Mouse (Mus musculus): ENCODE results near the gene 2900026A02Rik. TPM values are rescaled to one million over a fixed set of nuclear protein-coding genes. Genes with fewer than 3 reads are reported as not detected.

2900026A02Rik gene
- total RNA-seq, 2 experiments from 2014 or later = 2.1 TPM; not detected in 1

DNA sequence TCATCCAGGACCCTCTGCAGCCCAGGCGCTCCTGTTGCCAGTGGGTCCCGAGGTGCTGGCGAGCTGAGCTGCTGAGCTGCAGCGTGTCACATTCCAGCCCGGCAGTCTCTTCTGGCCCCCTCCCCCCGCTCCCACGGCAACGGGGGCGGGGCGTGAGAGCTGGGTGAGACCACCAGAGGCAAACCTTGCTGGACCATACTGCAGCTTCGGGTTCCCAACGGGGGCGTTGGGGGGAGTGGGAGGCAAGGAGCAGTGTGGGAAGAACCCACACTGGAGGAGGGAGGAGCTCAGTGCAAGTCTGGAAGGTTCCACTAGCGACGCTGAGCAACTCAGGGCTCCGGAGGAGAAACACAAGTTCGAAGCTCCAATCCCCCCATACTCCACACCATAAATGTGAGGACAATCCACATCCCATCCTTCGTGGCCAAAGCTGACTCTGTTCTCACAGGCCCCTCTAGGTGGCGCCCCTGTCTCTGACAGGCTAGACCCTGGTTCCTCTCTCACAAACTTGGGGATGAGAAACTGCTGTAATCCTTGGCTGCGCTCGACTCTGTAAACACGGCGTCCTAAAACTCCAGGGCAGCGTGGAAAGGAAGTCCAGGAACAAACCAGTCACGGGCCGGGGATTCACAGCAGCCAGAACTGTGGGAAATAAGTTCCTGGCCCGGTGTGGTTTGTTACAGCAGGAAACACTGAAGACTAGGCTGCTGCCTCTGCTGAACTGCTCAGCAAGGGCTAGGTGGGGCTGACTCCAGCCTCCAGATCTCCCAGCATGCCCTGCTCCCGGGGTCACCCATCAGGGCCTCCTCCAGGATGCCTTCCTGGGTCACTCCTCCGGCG lies 41.0 kb downstream of the 2900026A02Rik start:
- ATAC-seq (replicated peaks; ENCODE audit: low FRiP score, poor library complexity, severe bottlenecking) = peak; percentile 72

GRCm38 (mm10) chr5:113179451-113179842 lies 41.6 kb downstream of the 2900026A02Rik start:
- ATAC-seq (replicated peaks; ENCODE audit: low FRiP score, poor library complexity, severe bottlenecking) = no peak

GRCm38 (mm10) chr5:113175976-113176375 lies 45.1 kb downstream of the 2900026A02Rik start:
- no peak for ATAC-seq (replicated peaks; ENCODE audit: low FRiP score, poor library complexity, severe bottlenecking)

DNA sequence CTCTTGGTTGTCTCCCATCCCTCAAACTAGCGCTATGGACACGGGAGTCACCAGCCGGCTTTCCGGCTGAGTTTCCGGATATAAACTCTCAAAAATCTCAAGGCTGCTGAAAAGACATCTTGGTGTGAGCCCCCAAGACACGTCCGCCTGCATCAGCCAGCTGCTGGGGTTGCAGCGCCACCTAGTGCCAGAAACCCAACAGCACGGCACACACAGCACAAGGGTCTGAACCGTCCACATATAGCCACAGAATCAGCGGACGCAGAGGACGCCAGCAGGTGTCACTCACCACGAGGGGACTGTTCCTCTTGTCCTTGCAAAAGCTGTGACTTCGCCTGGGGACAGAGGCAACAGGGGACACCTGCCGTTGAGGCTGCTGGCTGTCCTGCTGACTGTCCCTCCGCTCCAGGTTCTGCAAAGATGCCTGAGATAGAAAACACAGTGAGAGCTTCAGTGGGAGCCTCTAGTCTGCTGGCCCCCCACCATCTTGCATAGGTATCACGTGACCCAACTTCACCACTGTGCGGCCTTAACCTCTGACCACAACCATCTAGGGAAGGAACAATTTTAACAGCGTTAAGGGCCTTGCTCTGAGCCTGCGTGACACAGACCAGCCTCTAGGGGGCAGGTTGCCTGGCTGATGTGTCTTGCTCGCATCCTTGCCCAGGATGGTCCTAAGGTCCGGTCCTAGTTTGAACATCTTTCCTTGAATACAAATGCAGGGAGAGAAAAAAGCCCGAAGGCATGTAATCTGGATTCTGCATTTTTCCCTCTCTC lies 45.9 kb downstream of the 2900026A02Rik start:
- ATAC-seq (replicated peaks; ENCODE audit: low FRiP score, poor library complexity, severe bottlenecking) = no peak

GRCm38 (mm10) chr5:113173318-113173717 lies 47.7 kb downstream of the 2900026A02Rik start:
- ATAC-seq (replicated peaks; ENCODE audit: low FRiP score, poor library complexity, severe bottlenecking) = peak; percentile 71

- no peak for ATAC-seq (replicated peaks; ENCODE audit: low FRiP score, poor library complexity, severe bottlenecking)
Observed at GRCm38 (mm10) chr5:113171968-113172578, 49.0 kb downstream of the 2900026A02Rik start.

DNA sequence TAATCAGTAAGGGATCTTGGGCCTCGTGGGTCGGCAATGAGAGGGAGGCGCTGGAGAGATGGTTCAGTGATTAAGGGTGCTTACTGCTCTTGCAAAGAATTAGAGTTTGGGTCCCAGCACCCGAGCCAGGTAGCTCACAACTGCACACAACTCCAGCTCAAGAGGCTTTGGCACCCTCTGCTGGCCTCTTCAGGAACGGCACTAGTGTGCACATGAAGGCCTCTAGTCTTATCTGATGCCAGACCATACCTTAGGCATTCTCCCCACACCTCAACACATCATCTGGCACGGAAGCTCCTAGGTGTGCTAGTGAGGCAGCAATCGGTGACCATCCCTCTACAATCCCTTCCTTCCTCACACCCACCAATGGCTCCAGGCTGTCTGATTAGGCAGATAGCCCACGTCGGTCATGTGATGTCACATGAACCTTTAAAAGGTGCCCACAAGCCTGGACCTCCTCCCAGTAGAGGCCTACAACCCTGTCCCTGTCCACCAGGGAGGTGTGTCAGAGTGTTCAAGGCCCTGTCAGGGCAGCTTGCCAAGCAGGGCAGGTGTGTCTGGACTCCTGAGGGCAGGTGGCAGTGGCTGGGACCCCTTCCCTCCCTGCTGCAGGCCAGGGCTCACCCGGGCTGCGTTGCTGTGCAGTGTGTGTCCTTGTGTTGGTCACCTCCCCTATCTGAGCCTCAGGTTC lies 50.8 kb downstream of the 2900026A02Rik start:
- ATAC-seq (replicated peaks; ENCODE audit: low FRiP score, poor library complexity, severe bottlenecking) = no peak

DNA sequence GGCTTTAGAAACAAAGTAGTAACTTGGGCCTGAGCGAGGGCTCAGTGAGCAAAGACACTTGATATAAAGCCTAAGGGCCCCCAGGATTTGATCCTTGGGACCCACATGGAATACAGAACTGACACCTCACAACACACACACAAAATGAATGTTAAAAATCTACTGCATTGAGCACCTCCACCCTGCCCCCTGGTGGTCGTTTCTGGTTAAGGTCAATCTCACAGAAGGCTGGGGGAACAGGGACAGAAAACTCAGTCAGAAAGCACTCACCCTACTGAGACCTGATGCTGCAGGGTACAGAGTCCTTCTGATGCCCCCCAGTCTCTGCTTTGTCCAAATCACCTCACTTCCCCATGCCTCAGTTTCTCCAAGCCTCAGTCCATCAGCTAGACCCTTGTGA lies 53.3 kb downstream of the 2900026A02Rik start:
- no peak for ATAC-seq (replicated peaks; ENCODE audit: low FRiP score, poor library complexity, severe bottlenecking)

DNA sequence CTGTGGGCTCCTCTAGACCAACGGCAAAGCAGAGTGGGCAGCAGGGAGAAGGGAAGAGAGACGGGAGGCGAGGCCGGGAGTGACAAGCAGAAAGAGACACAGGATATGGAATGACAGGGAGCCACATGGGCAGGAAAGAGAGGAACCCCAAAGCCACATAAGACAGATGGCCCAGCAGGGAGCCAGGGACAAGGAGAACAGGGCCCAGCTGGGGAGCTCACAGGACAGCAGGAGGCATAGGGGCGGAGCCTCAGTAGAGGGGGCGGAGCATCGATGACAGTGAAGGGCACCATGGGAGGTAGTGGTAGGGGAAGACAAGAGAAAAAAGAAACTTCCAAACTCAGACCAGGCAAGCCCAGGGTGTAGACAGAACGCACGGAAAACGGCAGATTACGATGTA lies 55.6 kb downstream of the 2900026A02Rik start:
- ATAC-seq (replicated peaks; ENCODE audit: low FRiP score, poor library complexity, severe bottlenecking) = no peak

DNA sequence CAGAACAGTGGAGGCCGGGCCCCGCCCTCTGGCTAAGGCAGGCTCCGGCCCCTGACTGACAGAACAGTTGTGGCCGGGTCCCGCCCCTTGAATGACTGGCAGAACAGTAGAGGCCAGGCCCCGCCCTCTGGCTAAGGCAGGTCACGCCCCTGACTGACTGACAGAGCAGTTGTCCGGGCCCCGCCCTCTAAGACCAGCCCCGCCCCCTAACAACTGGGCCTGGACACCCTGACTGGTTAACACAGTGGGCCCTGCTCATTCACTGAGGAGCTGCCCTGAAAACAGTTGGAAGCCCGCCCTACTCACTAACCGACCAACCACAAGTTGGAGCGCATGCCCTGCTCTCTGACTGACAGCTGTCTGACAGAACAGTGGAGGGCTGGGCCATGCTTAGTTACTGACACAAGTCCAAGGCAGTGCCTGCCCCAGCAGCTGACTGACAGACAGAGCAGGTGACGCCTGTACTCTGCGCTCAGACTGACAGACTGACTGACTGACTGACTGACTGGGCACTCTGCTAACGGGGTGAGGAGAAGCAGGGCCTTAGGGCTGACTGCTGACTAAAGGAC lies 56.1 kb downstream of the 2900026A02Rik start:
- ATAC-seq (replicated peaks; ENCODE audit: low FRiP score, poor library complexity, severe bottlenecking) = peak; percentile 86

- ATAC-seq (replicated peaks; ENCODE audit: low FRiP score, poor library complexity, severe bottlenecking) = peak; percentile 41
Observed at GRCm38 (mm10) chr5:113164448-113164847, 56.6 kb downstream of the 2900026A02Rik start.

DNA sequence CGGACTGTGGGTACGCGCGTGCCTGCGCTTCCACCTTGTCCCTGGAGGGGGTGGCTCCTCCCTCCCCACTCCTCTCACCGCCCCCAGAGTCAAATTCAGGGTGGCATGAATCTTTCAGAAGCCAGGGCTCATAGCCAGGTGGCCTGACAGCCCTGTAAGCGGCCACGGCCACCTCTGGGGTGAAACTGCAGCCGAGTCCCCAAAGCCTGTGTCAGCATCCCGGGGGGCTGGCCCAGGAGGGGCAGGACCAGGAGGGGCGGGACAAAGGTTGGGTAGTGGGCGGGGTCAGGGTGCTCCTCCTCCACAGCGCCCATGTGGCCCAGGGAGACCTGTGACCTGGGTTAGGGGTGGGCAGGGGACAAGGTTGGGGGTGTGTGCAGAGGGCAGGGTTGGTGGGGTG lies 57.9 kb downstream of the 2900026A02Rik start:
- ATAC-seq (replicated peaks; ENCODE audit: low FRiP score, poor library complexity, severe bottlenecking) = no peak

GRCm38 (mm10) chr5:113162699-113163098 lies 58.3 kb downstream of the 2900026A02Rik start:
- no peak for ATAC-seq (replicated peaks; ENCODE audit: low FRiP score, poor library complexity, severe bottlenecking)

- ATAC-seq (replicated peaks; ENCODE audit: low FRiP score, poor library complexity, severe bottlenecking) = no peak
Observed at GRCm38 (mm10) chr5:113161576-113161975, 59.5 kb downstream of the 2900026A02Rik start.

- no peak for ATAC-seq (replicated peaks; ENCODE audit: low FRiP score, poor library complexity, severe bottlenecking)
Observed at GRCm38 (mm10) chr5:113160320-113160719, 60.7 kb downstream of the 2900026A02Rik start.

GRCm38 (mm10) chr5:113158759-113159355 lies 62.2 kb downstream of the 2900026A02Rik start:
- ATAC-seq (replicated peaks; ENCODE audit: low FRiP score, poor library complexity, severe bottlenecking) = no peak

GRCm38 (mm10) chr5:113157588-113157987 lies 63.4 kb downstream of the 2900026A02Rik start:
- no peak for ATAC-seq (replicated peaks; ENCODE audit: low FRiP score, poor library complexity, severe bottlenecking)

DNA sequence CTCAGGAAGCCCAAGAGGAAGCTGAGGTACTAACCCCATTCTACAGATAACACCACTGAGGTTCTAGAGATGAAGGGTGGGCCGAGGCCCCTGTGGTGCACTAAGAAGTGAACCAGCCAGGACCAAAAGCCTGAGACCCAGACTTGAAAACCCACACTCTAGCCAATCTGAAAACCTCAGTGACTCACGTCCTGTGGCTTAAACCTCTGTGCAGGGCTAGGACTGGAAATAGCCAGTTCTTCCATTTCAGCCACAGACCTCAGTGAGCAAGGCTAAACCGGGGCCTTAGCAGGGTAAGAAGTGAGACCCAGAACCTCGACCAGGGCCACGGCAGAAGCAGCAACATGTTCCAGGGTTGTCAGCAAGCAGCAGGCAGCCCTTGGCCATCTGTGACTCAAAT lies 64.0 kb downstream of the 2900026A02Rik start:
- no peak for ATAC-seq (replicated peaks; ENCODE audit: low FRiP score, poor library complexity, severe bottlenecking)

- ATAC-seq (replicated peaks; ENCODE audit: low FRiP score, poor library complexity, severe bottlenecking) = no peak
Observed at GRCm38 (mm10) chr5:113155133-113155532, 65.9 kb downstream of the 2900026A02Rik start.
